Mouse (Mus musculus): Measurements from ENCODE around the gene Rnpep. TPM values are rescaled to one million over a fixed set of nuclear protein-coding genes. Genes with fewer than 3 reads are reported as not detected.

Rnpep gene
- total and polyA plus RNA-seq, 3 experiments: 72.6 to 118 (median 73.8) TPM

DNA sequence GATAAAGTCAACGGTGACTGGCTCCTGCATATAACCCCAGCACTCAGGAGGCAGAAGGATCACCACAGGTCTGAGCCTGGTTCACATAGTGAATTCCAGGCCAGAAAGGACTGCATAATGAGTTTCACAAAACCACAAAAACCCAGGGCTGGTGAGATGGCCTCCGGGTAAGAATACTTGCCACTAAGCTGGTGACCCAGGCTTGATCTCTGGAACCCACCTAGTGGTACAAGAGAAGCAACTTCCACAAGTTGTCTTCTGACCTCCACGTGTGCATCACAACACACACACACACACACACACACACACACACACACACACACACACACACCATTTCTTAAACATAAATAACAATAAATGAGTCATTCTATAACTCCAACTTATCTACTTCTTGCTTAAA is 21.6 kb downstream of the Rnpep start:
- in situ Hi-C loops (cut with MboI; ENCODE audit: low pct_ligation_motif_present, low pct_unique_long_range_greater_than_20kb, low sequenced_read_pairs) (no loop called here), dilution Hi-C loops (cut with MboI; ENCODE audit: extremely low pct_ligation_motif_present, extremely low pct_unique_long_range_greater_than_20kb, low sequenced_read_pairs) (no loop called here)
- peak; percentile 24 for DNase-seq (ENCODE audit: extremely low read depth)
- H3K4me2 ChIP-seq (ENCODE audit: insufficient read depth, low read depth, poor library complexity, severe bottlenecking): no peak overlapping the region
- H3K4me1 ChIP-seq (ENCODE audit: control insufficient read depth in 1 of 2, insufficient read depth in 2 of 2): peaks cover 16 to 35% of the 10 kb centered on the region in 2 experiments; a peak in 3 of 4 replicates
- peaks cover 8% of the 10 kb centered on the region for H3K79me2 ChIP-seq (replicated peaks; ENCODE audit: control insufficient read depth, extremely low read depth, insufficient read depth, poor library complexity, severe bottlenecking)
- H3K27me3 ChIP-seq (replicated peaks): no peaks in the 10 kb centered on the region
- H3K9me3 ChIP-seq (replicated peaks; ENCODE audit: low read length): no peaks in the 10 kb centered on the region
- H3K9ac ChIP-seq (ENCODE audit: insufficient read depth, low read depth): no peak overlapping the region
- no peak for TF ChIP-seq JUN (IDR thresholded peaks at IDR 0.05; ENCODE audit: insufficient read depth, low read depth, low read length)
- TF ChIP-seq CTCF (conservative IDR thresholded peaks at IDR 0.05 in 1 of 2, IDR thresholded peaks at IDR 0.05 in 1 of 2; ENCODE audit: low read depth in 2 of 2, low read length in 2 of 2): peak in 1 of 2 experiments; percentile 38; a peak in 1 of 4 replicates
- TF ChIP-seq ZNF384 (IDR thresholded peaks at IDR 0.05; ENCODE audit: low read depth, low read length): no peak
- no peak for TF ChIP-seq POLR2AphosphoS2 (IDR thresholded peaks at IDR 0.05; ENCODE audit: low read depth, low read length)
- peak; percentile 23 for TF ChIP-seq SMC3 (IDR thresholded peaks at IDR 0.05; ENCODE audit: low read depth, low read length)
- no peak for TF ChIP-seq ELF1 (IDR thresholded peaks at IDR 0.05; ENCODE audit: low read depth, low read length)
- no peak for TF ChIP-seq IRF4 (IDR thresholded peaks at IDR 0.05; ENCODE audit: low read depth, low read length)
- no peak for TF ChIP-seq GABPA (IDR thresholded peaks at IDR 0.05; ENCODE audit: insufficient replicate concordance, low read depth, low read length)
- no peak for TF ChIP-seq KAT2A (IDR thresholded peaks at IDR 0.05; ENCODE audit: insufficient replicate concordance, low read length)
- peak; percentile 1 for TF ChIP-seq RAD21 (IDR thresholded peaks at IDR 0.05; ENCODE audit: low read depth, low read length)
- TF ChIP-seq MAX (IDR thresholded peaks at IDR 0.05; ENCODE audit: low read length): no peak
- peaks cover 34 to 61% of the 10 kb centered on the region in 2 experiments for H3K36me3 ChIP-seq (replicated peaks in 1 of 2; ENCODE audit: control insufficient read depth in 1 of 2, insufficient read depth in 1 of 2, low read length in 1 of 2)
- 0 out of 2 replicates have a peak overlapping the region, but pooled peaks have one; percentile 5 for H3K27ac ChIP-seq (ENCODE audit: insufficient read depth, low read depth)
- no peak overlapping the region for H3K4me3 ChIP-seq (replicated peaks in 1 of 3; ENCODE audit: low read depth in 2 of 3, low read length in 2 of 3, poor library complexity in 1 of 3)

DNA sequence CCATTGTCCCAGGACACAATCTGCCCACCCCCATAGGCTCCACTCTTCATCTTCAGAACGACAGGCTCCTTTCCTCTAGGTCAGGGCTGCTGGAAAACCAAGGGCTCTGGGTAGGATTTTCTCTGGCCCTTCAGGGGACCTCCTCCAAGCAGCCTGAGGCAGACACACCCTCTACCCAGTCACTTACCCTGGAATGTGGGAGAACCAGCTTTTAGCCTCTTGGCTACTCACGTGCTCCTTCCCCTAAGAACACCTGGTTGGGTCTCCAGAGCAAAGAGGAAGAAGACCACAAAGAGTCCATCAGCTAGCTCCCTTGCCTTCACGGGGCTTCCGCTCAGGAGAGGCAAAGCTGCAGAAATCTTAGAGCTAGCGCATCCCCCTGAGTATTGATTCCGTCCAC is 23.0 kb downstream of the Rnpep start:
- no peak for TF ChIP-seq JUND (conservative IDR thresholded peaks at IDR 0.05; ENCODE audit: low read depth, low read length)
- TF ChIP-seq MXI1 (IDR thresholded peaks at IDR 0.05; ENCODE audit: low read depth, low read length): no peak
- TF ChIP-seq NRF1 (IDR thresholded peaks at IDR 0.05; ENCODE audit: low read depth, low read length): no peak
- TF ChIP-seq POLR2AphosphoS2 (IDR thresholded peaks at IDR 0.05; ENCODE audit: low read depth, low read length): no peak
- TF ChIP-seq ZKSCAN1 (IDR thresholded peaks at IDR 0.05; ENCODE audit: borderline replicate concordance, low read depth, low read length): no peak
- TF ChIP-seq NELFE (IDR thresholded peaks at IDR 0.05; ENCODE audit: low read depth, low read length): no peak
- TF ChIP-seq TBP (conservative IDR thresholded peaks at IDR 0.05; ENCODE audit: low read depth, low read length): no peak
- no peak for TF ChIP-seq ETS1 (conservative IDR thresholded peaks at IDR 0.05; ENCODE audit: low read depth, low read length)
- no peak for TF ChIP-seq JUN (IDR thresholded peaks at IDR 0.05; ENCODE audit: insufficient read depth, low read depth, low read length)
- TF ChIP-seq PAX5 (IDR thresholded peaks at IDR 0.05; ENCODE audit: low read length): no peak
- no peak for TF ChIP-seq BHLHE40 (IDR thresholded peaks at IDR 0.05; ENCODE audit: low read depth, low read length)
- TF ChIP-seq UBTF (IDR thresholded peaks at IDR 0.05; ENCODE audit: low read depth, low read length): no peak
- TF ChIP-seq CHD2 (IDR thresholded peaks at IDR 0.05; ENCODE audit: low read length): no peak
- TF ChIP-seq MYC (IDR thresholded peaks at IDR 0.05; ENCODE audit: low read depth, low read length): no peak
- no peak for TF ChIP-seq USF1 (IDR thresholded peaks at IDR 0.05; ENCODE audit: low read depth, low read length)
- no peak for TF ChIP-seq HCFC1 (IDR thresholded peaks at IDR 0.05; ENCODE audit: low read depth, low read length)
- no peak for TF ChIP-seq ELF1 (IDR thresholded peaks at IDR 0.05; ENCODE audit: low read depth, low read length)
- no peak for TF ChIP-seq GABPA (IDR thresholded peaks at IDR 0.05; ENCODE audit: insufficient replicate concordance, low read depth, low read length)
- peaks cover 15% of the 10 kb centered on the region for H3K79me2 ChIP-seq (replicated peaks; ENCODE audit: control insufficient read depth, extremely low read depth, insufficient read depth, poor library complexity, severe bottlenecking)
- no peak overlapping the region for H3K9ac ChIP-seq (ENCODE audit: insufficient read depth, low read depth)
- no peak overlapping the region for H3K4me2 ChIP-seq (ENCODE audit: insufficient read depth, low read depth, poor library complexity, severe bottlenecking)
- H3K4me3 ChIP-seq (replicated peaks in 1 of 3; ENCODE audit: low read depth in 2 of 3, low read length in 2 of 3, poor library complexity in 1 of 3): no peak overlapping the region
- no peaks in the 10 kb centered on the region for H3K9me3 ChIP-seq (replicated peaks; ENCODE audit: low read length)
- H3K36me3 ChIP-seq (replicated peaks in 1 of 2; ENCODE audit: control insufficient read depth in 1 of 2, insufficient read depth in 1 of 2, low read length in 1 of 2): peaks cover 40 to 61% of the 10 kb centered on the region in 2 experiments
- dilution Hi-C loops (cut with MboI; ENCODE audit: extremely low pct_ligation_motif_present, extremely low pct_unique_long_range_greater_than_20kb, low sequenced_read_pairs): no loop called here
- no peaks in the 10 kb centered on the region for H3K27me3 ChIP-seq (replicated peaks)
- no peak overlapping the region for H3K27ac ChIP-seq (ENCODE audit: insufficient read depth, low read depth)
- peaks cover 13 to 32% of the 10 kb centered on the region in 2 experiments for H3K4me1 ChIP-seq (ENCODE audit: control insufficient read depth in 1 of 2, insufficient read depth in 2 of 2)
- in situ Hi-C loops (cut with MboI; ENCODE audit: low pct_ligation_motif_present, low pct_unique_long_range_greater_than_20kb, low sequenced_read_pairs): no loop called here
- no peak for DNase-seq (ENCODE audit: extremely low read depth)

Data from CH12.LX (cell line).